Mouse (Mus musculus) ovary, postnatal 10 days (tissue): Measurements from ENCODE around the gene Guk1.
"Not testable (repeated sequence)": the region's sequence is repeated elsewhere in the genome, so short reads cannot be mapped to it uniquely, and the experiment has no call there.

Experiments used
- DNase-seq: peaks from one replicate; pipeline ENCODE4 v3.0.0; 2022; ENCODE audit warnings: low spot score

The Guk1 gene

DNA sequence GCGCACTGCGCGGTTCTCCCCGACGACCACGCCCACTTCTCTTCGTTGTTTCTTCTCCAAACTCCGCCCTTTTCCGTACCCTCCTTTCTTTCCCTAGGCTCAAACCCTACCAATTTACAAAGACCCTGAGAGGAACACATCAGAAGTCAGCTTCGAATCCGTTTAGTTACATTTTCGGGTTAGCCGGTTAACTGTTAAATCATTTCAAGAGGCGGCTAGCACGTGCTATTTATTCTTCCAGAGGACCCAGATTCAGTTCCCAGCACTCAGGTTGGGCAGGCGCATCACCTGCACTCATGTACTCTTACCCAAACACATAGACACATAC lies at the start of gene Guk1:
Guk1 (minus strand) TSS at position 154 of the 328 bp plus-strand sequence.
- DNase-seq = no peak

DNA sequence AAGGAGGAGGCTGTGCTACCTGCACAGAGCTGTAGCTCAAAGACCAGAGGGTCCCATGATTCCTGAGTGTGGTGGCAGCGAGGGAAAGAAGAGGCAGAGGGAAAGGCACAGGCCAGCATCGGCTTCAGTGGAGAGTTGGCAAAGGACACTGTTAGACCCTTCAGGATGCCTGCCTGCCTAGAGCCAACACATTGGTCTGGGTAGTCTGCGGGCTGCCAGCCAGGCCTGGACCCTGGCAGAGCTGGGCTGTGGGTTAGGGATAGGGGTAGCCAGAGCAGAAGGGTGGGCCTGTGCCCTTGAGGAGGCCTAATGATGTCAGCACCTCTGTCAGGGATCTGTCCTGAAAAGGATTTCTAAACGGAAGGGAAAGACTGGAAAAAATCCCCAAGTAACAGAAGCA lies 47.8 kb upstream of the Guk1 start:
- DNase-seq = no peak

DNA sequence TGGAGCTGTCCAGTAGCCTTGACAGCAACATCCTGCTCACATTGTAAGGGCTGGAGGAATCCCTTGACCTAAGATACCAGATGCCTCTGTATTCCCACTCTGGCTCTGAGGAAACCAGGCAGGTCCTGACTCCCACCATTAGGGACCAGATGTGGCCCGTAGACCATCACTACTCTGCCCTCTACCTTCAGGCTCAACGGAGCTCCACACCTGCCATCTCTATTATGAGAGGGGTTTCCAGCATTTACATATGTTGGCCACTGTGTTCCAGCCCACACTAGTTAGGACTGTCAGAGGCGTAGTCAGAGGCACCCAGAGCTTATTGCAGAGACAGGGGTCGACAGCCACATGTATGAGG lies 47.4 kb upstream of the Guk1 start:
- no peak for DNase-seq

DNA sequence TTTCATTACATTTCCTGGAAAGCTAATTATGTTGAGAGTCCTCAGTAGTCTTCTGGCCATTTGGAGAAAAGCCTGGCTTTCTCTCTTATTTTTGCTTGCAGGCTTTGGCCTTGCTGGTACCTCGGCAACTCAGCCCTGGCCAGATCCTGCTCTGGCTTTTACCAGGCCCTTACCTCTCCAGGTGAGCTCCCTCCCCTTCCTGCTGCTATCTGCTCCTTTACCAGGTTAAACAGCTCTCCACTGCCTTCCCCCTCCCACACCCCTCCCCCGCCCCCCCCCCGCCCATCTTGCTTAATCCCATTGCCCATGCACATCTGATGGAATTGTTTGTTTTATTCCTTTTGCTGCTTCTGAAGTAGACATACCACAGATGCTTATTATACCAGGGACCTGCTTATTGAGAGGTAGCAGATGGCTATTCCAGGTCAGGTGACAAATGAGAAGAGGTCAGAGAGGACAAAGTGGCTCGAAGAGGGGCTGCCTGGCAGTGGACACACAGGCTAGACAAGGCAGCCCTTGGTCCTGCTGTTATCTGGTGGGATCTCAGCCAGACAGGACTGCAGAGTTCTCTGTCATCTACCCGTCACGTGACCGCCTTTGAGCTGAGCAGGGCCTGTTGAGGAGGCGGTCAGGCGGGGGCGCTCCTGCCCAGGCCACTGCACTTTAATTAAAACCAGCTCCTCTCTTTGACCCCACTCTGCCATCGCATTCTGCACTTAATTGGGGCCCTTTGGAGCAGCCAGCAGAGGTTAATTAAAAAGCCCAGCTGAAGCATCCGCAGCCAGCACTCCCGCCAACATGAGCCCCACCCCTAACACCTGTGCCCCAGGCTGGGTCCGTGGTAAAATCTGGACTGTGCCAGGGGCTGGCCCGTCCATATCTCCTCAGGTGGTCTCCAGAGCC lies 46.8 kb upstream of the Guk1 start:
- DNase-seq = no peak

DNA sequence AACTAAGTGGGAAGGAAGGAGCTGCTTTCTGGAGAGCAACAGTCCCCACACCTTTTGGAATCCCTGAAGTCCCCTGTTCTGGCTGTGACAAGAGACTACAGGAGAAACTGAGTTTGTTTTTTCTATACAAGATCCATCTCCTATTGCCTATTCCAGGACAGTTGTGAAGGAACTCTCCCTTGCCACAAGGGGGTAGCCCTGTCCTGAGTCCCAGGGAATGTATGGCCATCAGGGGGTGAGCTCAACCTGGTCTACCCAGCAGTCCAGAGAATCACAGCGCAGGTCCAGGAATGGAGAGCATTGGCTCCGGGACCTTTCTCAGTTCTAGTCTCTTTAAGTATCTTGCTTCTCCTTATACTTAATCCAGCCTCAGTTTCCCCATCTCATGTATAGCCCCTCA lies 40.8 kb upstream of the Guk1 start:
- no peak for DNase-seq

DNA sequence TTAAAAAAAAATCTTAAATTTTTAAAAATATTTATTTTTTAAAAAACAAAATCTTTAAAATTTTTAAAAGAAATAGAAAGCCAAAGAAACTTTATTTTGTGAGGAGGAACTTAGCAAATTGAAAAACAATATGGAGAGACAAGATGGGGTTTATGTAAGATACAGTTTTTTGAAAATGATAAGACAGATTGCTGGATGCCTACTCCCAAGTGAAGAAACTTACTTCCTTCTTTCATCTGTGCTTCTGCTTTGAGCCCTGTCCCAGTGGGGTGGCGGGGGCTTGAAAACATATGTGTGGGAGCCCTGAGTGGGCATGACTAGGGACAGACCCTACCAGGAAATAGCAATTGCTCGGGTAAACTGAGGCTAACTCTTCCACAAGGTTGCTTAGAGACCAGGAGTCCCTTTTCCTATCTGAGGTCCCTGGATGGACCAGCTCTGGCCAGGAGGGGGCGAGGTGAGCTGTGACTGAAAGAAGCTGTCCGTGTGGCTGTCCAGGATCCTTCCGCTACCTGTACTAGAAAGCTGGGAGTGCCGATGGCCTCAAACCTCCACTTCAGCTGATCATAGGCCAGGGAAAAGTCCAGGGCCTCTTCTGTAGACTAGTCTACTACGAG lies 38.2 kb upstream of the Guk1 start:
- DNase-seq = no peak

DNA sequence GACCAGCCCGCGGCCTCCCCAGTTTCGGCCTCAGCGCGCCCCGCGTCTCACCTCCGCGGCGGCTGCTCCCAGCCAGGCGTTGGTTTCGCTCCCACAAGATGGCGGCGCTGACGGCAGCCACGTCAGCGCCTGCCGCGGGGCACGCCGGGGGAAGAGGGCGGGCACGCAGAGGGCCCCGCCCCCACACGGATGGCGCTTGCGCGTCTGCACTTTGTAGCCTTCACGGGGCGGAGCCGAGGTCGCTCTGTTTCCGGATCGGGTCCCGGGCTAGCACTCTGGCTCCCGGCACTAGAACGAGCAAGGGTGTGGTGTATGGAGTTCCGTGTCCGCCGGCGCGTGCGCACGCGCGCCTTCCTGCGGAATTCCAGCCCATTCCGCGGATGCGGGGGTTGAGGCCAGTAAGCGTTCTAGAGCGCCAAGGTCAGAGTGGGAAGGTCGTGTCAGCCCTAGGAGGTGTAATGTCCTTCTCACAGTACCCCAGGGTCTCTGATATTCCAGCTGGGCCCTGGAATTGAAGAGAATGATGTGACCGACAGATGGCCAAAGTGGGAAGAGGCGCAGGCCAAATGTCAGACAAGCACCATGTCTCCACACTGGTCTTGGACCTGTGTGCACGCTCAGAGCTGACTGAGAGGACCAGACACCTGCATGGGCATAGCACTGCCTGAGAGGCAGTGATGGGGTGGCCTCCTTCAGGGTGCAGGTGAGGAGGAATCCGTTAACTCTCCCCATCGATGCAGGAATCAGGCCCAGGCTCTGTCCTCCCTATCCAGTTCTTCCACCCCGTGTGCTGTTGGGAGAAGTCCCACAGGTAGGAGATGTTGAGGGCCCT lies 36.3 kb upstream of the Guk1 start, which contains the start of gene Arf1:
Arf1 (minus strand) TSS at position 149 of the 832 bp plus-strand sequence.
- DNase-seq = peak; percentile 93

DNA sequence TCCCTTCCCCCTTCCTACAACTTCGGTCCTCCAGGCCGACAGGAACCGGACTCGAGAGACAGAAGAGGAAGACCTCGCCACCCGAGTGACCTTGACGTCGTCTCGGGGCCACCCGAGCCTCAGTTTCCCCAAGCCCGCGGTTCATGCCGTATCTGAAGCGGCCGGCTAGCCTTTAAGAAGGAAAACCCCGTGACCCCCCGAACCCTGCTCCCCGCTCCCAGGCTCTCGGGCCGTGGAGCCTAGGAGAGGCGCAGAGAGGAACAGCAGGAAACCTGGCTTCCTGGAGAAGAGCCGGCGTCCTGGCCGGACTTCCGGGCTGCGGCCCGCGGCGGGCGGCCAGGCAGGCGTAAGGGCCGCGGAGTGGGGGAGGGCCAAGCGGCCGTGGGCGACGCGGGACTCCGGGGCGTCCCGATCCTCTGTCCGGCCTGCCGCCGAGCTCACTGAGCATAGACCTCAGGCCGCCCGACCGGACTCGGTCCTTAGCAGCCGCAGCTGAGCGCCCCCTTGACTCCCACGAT lies 35.7 kb upstream of the Guk1 start:
- no peak for DNase-seq

DNA sequence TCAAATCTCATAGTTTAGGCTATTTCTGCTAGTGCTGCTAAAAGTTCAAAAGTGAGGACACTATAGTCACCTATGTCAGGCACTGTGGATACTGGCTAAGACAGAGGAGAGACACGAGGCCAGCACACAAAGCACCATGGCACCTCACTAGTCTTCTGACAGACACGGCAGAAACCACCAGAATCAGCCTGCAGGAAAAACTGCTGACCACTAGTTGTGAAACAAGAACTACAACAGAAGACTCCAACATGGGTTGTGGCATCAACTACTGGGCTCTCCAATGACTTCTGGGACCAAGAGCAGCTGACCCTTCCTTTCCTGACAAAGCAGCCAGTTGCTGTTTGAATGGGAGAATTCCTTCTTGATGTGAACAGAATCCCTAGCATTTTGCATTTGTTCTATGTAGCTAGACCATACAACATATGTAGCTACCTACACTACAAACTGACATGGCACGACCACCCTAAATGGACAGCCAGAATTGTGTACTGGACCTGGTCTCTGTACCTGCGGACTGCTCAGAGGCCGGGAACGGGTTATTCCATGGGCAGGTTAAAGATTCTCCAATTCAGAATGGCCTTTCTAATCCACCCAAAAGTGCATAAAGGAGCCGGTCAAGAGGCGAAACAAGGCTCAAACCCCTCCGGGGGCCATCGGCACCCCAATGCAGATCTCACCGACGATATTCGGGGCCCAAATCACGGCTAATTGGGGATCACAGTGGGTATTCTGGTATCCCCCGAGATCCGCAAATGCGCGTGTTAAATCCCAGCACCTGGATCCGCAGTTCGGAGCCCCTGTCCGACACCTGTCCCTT lies 35.0 kb upstream of the Guk1 start:
- no peak for DNase-seq

DNA sequence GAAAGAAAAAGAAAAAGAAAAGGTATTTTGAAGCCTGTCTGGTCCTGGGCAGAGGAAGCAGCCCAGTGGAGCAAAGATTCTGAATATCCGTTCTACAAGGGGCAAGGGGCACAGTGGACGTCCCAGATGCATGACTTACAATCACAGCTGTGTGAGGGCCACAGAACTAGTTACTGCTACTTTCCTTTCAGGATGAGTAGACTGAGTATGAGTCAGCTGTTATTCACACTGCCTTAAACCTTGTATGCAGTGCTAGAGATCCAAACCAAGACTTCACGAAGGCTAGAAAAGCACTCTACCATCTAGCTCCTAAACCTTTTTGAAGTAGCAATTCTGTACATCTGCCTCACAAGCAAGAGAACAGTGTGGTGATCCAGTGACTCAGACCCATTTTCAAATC lies 34.2 kb upstream of the Guk1 start:
- no peak for DNase-seq

DNA sequence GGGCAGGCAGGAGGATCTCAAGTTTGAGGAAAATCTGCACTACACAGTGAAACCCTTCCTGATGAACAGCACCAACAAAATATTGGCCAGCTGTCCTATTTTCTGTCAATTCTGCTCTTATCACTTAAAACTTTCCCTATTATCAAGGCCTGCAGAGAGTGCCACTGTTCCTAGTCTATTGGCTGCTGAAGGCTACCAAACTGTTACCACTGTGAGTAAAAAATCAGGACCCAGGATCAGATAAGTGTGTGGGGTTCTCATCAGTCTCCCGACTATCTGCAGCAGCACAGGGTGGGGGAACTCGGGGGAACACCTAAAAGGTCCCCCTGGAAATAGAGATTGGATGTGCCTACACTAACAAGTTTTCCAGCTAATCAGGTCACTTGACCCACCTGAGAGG lies 33.2 kb upstream of the Guk1 start:
- no peak for DNase-seq

DNA sequence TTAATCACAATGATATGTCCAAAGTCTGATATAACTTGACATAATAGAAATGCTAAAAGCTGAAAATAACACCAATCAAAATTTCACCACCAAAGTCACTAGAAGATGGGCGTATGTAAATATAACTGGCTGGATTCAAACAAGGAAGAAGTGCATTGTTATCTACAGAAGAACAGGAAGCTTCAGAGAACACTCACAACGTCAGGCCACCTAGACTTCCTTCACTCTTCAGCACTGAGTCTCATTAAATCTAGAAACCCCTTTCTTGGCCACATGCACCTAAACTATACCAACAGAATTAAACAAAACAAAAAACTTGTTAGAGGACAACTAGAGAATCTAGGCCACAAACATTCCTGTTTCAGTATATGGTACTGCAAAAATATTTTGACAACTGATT lies 32.5 kb upstream of the Guk1 start:
- DNase-seq = no peak

DNA sequence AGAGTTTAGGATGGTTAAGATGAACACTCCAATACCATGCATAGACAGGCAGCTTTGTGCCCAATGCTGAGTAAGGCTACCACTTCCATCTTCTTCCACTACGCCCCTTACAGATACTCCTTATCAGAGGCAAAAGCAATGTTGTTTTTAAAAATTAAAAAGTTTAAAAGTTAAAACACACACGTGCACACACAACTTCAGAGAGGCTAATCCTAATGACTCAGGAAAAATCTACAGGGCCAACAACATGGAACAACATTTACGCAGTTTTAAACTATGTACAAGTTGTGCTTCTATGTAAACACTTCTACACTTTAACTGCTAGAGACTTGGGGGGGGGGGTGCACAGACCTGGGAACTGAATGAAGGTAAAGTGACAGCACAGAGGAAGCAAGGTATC lies 32.0 kb upstream of the Guk1 start:
- no peak for DNase-seq

DNA sequence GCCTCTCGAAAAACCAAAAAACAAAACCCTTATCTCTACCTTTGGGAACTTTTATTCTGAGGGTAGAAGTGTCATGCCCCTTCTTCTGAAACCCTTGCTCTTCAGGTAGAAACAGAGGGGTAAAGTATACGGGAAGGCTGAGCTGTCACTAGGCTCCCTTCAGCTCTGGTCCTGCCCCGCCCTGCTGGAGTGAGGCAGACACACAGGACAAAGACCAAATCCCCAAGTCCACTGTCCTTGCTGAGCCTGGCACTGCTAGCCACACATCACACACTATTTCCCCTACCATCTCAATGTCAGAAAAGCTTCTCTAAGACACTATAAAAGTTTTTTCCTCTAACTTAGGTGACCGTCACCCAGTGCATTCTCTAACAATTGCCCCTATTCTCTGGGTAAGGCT lies 30.3 kb upstream of the Guk1 start:
- DNase-seq = no peak

DNA sequence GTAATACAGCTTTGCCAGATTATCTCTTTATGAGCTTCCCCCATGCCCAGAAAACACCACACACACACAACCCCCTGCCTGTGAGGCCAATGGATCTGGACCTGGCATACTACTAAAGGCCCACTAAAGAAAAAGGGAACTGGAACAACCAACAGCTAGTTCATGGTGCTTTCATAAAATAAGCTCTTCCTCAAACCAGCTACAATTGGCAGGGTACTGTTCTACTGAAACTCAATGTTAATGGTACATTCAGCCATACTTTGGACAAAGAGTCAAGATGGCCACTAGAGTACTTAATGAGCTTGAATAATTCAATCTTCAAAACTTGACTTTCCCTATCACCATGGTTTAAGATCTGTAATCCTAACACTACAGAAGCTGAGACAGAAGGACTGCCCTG lies 29.6 kb upstream of the Guk1 start:
- no peak for DNase-seq

DNA sequence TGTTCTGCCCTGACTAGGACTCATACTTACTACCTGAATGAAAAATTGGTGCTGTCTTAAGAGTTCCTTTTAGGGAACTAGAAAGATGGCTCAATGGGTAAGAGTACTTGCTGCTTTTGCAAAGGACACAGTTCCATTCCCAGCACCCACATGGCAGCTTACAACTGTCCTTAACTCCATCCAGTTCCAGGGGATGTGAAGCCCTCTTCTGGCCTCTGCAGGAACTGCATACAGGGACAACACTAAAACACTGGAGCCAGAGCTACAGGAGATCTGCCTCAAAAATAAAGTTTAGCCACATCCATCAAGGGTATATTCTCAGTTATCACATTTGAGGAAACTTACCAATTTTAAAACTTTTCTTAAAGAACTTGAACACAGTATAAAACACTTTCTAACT lies 27.1 kb upstream of the Guk1 start:
- no peak for DNase-seq

DNA sequence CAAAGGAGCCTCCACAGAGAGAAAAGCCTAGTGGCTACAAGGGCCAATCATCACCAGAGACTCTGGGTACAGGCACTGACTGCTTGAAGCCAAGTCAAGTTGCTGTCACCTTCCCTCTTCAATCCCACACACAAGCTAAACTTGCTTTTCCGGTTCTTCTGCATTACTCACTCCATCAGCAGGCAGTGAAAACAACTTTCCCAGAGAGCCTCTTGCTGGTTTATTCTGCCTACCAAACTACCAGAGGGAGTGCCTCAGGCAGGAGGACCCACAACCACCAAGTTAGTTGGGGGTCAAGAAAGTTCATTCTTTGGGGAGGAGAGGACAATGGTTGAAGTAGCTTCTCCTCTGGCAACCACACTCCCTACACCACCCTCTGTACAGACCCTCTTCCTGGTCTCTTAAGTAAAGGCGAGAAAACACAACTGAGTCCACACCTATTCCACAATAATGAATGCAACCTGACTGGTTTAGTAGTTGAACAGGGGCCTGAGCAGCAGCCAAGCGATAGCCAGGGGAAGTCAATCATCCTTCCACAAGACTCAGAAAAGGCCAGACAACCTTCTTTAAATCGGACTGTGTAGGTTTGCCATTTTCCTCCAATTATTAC lies 26.5 kb upstream of the Guk1 start:
- DNase-seq = no peak

DNA sequence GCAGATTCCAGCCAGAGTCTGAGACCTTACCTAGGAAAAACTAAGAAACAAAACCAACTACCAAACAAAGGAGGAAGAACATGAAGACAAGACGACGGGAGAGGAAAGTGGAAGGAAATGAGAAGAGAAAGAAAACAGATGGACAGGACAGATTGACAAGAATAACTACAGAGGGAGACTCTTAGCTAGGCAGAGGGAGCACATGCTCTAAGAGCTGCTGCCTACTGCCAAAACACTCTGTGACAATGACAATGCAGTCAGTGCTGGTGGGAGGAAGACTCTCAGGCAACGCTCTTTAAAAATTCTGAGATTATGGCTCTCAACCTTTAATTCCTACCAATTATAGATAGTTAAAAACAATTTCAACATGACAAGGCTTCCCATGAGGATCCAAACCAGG lies 24.9 kb upstream of the Guk1 start:
- no peak for DNase-seq

DNA sequence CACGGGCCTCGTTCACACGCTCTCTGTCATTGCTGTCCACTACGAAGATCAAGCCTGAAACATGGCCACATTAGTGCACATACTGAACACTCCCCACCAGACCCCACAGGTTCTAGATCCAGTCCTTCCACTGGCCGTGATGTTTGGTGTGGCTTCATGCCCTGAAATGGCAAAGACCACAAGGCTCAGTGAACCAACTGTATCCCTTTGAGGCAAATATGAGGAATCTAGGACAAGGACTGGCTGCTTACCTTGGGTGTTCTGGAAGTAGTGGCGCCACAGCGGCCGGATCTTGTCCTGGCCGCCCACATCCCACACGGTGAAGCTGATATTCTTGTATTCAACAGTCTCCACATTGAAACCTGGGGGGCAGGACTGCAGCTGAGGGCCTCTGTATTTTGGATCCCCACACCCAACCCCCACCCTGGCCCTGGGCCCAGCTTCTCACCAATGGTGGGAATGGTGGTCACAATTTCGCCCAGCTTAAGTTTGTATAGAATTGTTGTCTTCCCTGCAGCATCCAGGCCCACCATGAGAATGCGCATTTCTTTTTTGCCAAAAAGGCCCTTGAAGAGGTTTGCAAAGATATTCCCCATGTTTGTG lies 21.0 kb upstream of the Guk1 start:
- no peak for DNase-seq

DNA sequence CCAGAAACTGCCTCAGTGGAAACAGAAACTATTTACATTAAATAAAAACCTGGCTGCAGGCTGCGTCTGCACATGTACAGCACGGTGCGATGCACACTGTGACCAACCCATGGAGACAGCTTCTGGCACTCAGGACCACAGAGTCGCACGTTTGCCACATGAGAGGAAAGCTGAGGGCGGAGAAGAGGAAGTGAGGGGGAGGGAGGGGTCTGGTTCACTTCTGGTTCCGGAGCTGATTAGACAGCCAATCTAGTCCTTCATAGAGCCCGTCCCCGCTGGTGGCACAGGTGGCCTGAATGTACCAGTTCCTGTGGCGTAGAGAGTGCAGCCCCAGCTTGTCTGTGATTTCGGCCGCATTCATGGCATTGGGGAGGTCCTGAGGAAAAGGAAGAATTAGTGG lies 20.3 kb upstream of the Guk1 start:
- not testable (repeated sequence) for DNase-seq

DNA sequence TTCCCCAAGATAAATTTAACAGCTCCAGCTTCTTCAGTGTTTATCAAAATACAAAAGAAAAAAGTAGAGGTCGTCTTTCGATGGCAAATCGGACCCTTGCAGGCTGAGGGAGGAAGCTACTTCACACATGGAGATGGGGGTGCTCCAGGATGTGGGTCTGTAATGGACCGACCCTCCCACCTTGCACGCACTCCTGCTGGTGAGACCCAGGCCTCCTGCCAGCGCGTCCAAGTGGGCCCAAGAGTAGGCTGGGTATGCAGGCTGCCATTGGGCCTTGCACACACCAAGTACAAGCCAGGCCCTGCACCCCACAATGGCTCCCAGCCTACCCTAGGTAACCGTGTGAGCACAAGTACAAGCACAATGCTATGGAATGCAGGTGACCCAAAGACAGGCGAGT lies 19.5 kb upstream of the Guk1 start:
- DNase-seq = not testable (repeated sequence)
